Mouse (Mus musculus): ENCODE measurements around the gene Syn3.
"Not testable (repeated sequence)": the region's sequence is repeated elsewhere in the genome, so short reads cannot be mapped to it uniquely, and the experiment has no call there.

The Syn3 gene

GRCm38 (mm10) chr10:86158198-86158899 is 340.3 kb downstream of the Syn3 start:
- DNase-seq (ENCODE audit: low read depth, low spot score) = no peak

GRCm38 (mm10) chr10:86155344-86155743 is 343.4 kb downstream of the Syn3 start:
- DNase-seq (ENCODE audit: low read depth, low spot score) = no peak

GRCm38 (mm10) chr10:86153221-86153620 is 345.5 kb downstream of the Syn3 start:
- no peak for DNase-seq (ENCODE audit: low read depth, low spot score)

GRCm38 (mm10) chr10:86151357-86151756 is 347.3 kb downstream of the Syn3 start:
- DNase-seq (ENCODE audit: low read depth, low spot score) = no peak

GRCm38 (mm10) chr10:86150076-86150475 is 348.6 kb downstream of the Syn3 start:
- no peak for DNase-seq (ENCODE audit: low read depth, low spot score)

GRCm38 (mm10) chr10:86149029-86149818 is 349.5 kb downstream of the Syn3 start:
- no peak for DNase-seq (ENCODE audit: low read depth, low spot score)

- no peak for DNase-seq (ENCODE audit: low read depth, low spot score)
Measured at GRCm38 (mm10) chr10:86139061-86139681, 359.5 kb downstream of the Syn3 start.

- no peak for DNase-seq (ENCODE audit: low read depth, low spot score)
Measured at GRCm38 (mm10) chr10:86137589-86138173, 361.0 kb downstream of the Syn3 start.

- DNase-seq (ENCODE audit: low read depth, low spot score) = no peak
Measured at GRCm38 (mm10) chr10:86137106-86137505, 361.6 kb downstream of the Syn3 start.

GRCm38 (mm10) chr10:86136249-86136648 is 362.4 kb downstream of the Syn3 start:
- no peak for DNase-seq (ENCODE audit: low read depth, low spot score)

- DNase-seq (ENCODE audit: low read depth, low spot score) = no peak
Measured at GRCm38 (mm10) chr10:86134848-86135247, 363.8 kb downstream of the Syn3 start.

- no peak for DNase-seq (ENCODE audit: low read depth, low spot score)
Measured at GRCm38 (mm10) chr10:86134336-86134735, 364.4 kb downstream of the Syn3 start.

- DNase-seq (ENCODE audit: low read depth, low spot score) = no peak
Measured at GRCm38 (mm10) chr10:86132420-86132956, 366.2 kb downstream of the Syn3 start.

GRCm38 (mm10) chr10:86129046-86129445 is 369.6 kb downstream of the Syn3 start:
- no peak for DNase-seq (ENCODE audit: low read depth, low spot score)

GRCm38 (mm10) chr10:86126478-86126877 is 372.2 kb downstream of the Syn3 start:
- DNase-seq (ENCODE audit: low read depth, low spot score) = no peak

- no peak for DNase-seq (ENCODE audit: low read depth, low spot score)
Measured at GRCm38 (mm10) chr10:86125421-86125820, 373.3 kb downstream of the Syn3 start.

- DNase-seq (ENCODE audit: low read depth, low spot score) = no peak
Measured at GRCm38 (mm10) chr10:86124115-86124514, 374.6 kb downstream of the Syn3 start.

GRCm38 (mm10) chr10:86123224-86123623 is 375.5 kb downstream of the Syn3 start:
- DNase-seq (ENCODE audit: low read depth, low spot score) = no peak

- DNase-seq (ENCODE audit: low read depth, low spot score) = not testable (repeated sequence)
Measured at GRCm38 (mm10) chr10:86122456-86122855, 376.2 kb downstream of the Syn3 start.

GRCm38 (mm10) chr10:86116268-86116667 is 382.4 kb downstream of the Syn3 start:
- no peak for DNase-seq (ENCODE audit: low read depth, low spot score)

- DNase-seq (ENCODE audit: low read depth, low spot score) = no peak
Measured at GRCm38 (mm10) chr10:86114431-86114848, 384.3 kb downstream of the Syn3 start.

- no peak for DNase-seq (ENCODE audit: low read depth, low spot score)
Measured at GRCm38 (mm10) chr10:86108797-86109196, 389.9 kb downstream of the Syn3 start.

Data from mesoderm, embryonic 11.5 days (tissue).